Mouse (Mus musculus) fibroblast of lung, adult 2 months (primary cell): ENCODE measurements around the gene Hoxd3.

Source experiments
- DNase-seq: peaks from one replicate; pipeline ENCODE4 v3.0.0-alpha.2; 2011; ENCODE audit warnings: low read depth

The Hoxd3 gene

GRCm38 (mm10) chr2:74746298-74746921 lies 34.7 kb downstream of the Hoxd3 start:
- DNase-seq = no peak

GRCm38 (mm10) chr2:74747006-74747405 lies 35.3 kb downstream of the Hoxd3 start:
- DNase-seq = no peak

- DNase-seq = no peak
These were observed 36.0 kb downstream of the Hoxd3 start for GRCm38 (mm10) chr2:74747661-74748141.

GRCm38 (mm10) chr2:74748436-74748995 lies 36.8 kb downstream of the Hoxd3 start:
- DNase-seq = no peak

- DNase-seq = no peak
These were observed 37.8 kb downstream of the Hoxd3 start for GRCm38 (mm10) chr2:74749337-74750121.

GRCm38 (mm10) chr2:74750731-74751250 lies 39.1 kb downstream of the Hoxd3 start:
- DNase-seq = no peak

GRCm38 (mm10) chr2:74751861-74752260 lies 40.1 kb downstream of the Hoxd3 start:
- no peak for DNase-seq

GRCm38 (mm10) chr2:74752431-74753174 lies 40.9 kb downstream of the Hoxd3 start:
- DNase-seq = no peak

- no peak for DNase-seq
These were observed 41.4 kb downstream of the Hoxd3 start for GRCm38 (mm10) chr2:74753175-74753523.

- no peak for DNase-seq
These were observed 42.0 kb downstream of the Hoxd3 start for GRCm38 (mm10) chr2:74753711-74754110.

GRCm38 (mm10) chr2:74760146-74760545 lies 48.4 kb downstream of the Hoxd3 start:
- no peak for DNase-seq

- no peak for DNase-seq
These were observed 50.2 kb downstream of the Hoxd3 start for GRCm38 (mm10) chr2:74761941-74762340.

GRCm38 (mm10) chr2:74762522-74763244 lies 51.0 kb downstream of the Hoxd3 start, which contains the start of gene Hoxd1:
Gene Hoxd1 (plus strand): TSS chr2:74762980.
- no peak for DNase-seq

- no peak for DNase-seq
These were observed 51.6 kb downstream of the Hoxd3 start for GRCm38 (mm10) chr2:74763245-74763735.

- DNase-seq = no peak
These were observed 52.2 kb downstream of the Hoxd3 start for GRCm38 (mm10) chr2:74763976-74764375.

- no peak for DNase-seq
These were observed 62.6 kb downstream of the Hoxd3 start for GRCm38 (mm10) chr2:74774359-74774758.

- no peak for DNase-seq
These were observed 66.0 kb downstream of the Hoxd3 start for GRCm38 (mm10) chr2:74777536-74778275.

GRCm38 (mm10) chr2:74781386-74781785 lies 69.7 kb downstream of the Hoxd3 start:
- DNase-seq = no peak

GRCm38 (mm10) chr2:74795531-74795930 lies 83.8 kb downstream of the Hoxd3 start:
- DNase-seq = peak; percentile 44
